Mouse (Mus musculus): ENCODE data around the gene Mterf4. TPM values are rescaled to one million over a fixed set of nuclear protein-coding genes. Genes with fewer than 3 reads are reported as not detected.

The Mterf4 gene
- polyA plus RNA-seq, 1 experiment: 3.1 TPM

GRCm38 (mm10) chr1:93268246-93268645 is 37.5 kb downstream of the Mterf4 start:
- TF ChIP-seq POLR2A (IDR thresholded peaks at IDR 0.05; ENCODE audit: low read depth, low read length) (no peak), CTCF (IDR thresholded peaks at IDR 0.05; ENCODE audit: extremely low read depth, insufficient read length, insufficient replicate concordance, low read depth, low read length) (no peak)
- H3K36me3 ChIP-seq (ENCODE audit: control insufficient read depth, insufficient read depth, low read length): no peaks in the 10 kb centered on the region
- no peaks in the 10 kb centered on the region for H3K4me1 ChIP-seq (ENCODE audit: control insufficient read depth, insufficient read depth, insufficient read length, low read length)
- no peak overlapping the region for H3K27ac ChIP-seq (ENCODE audit: insufficient read depth, low read depth, low read length)
- WGBS: 80% methylated on average over 2 of the region's 2 CpGs
- no peaks in the 10 kb centered on the region for H3K27me3 ChIP-seq (ENCODE audit: control insufficient read depth, insufficient read depth, low read length)
- no peak overlapping the region for H3K4me3 ChIP-seq (ENCODE audit: low read depth, low read length)

GRCm38 (mm10) chr1:93267207-93267606 is 38.5 kb downstream of the Mterf4 start:
- H3K4me3 ChIP-seq (ENCODE audit: low read depth, low read length): no peak overlapping the region
- no peak overlapping the region for H3K27ac ChIP-seq (ENCODE audit: insufficient read depth, low read depth, low read length)
- H3K36me3 ChIP-seq (ENCODE audit: control insufficient read depth, insufficient read depth, low read length): no peaks in the 10 kb centered on the region
- 54% methylated on average over 3 of the region's 3 CpGs for WGBS
- TF ChIP-seq CTCF (IDR thresholded peaks at IDR 0.05; ENCODE audit: extremely low read depth, insufficient read length, insufficient replicate concordance, low read depth, low read length) (no peak), POLR2A (IDR thresholded peaks at IDR 0.05; ENCODE audit: low read depth, low read length) (no peak)
- H3K4me1 ChIP-seq (ENCODE audit: control insufficient read depth, insufficient read depth, insufficient read length, low read length): no peaks in the 10 kb centered on the region
- no peaks in the 10 kb centered on the region for H3K27me3 ChIP-seq (ENCODE audit: control insufficient read depth, insufficient read depth, low read length)

GRCm38 (mm10) chr1:93257560-93257959 is 48.2 kb downstream of the Mterf4 start:
- no peaks in the 10 kb centered on the region for H3K36me3 ChIP-seq (ENCODE audit: control insufficient read depth, insufficient read depth, low read length)
- H3K4me1 ChIP-seq (ENCODE audit: control insufficient read depth, insufficient read depth, insufficient read length, low read length): no peaks in the 10 kb centered on the region
- WGBS: 76% methylated on average over 1 of the region's 1 CpGs
- no peak overlapping the region for H3K27ac ChIP-seq (ENCODE audit: insufficient read depth, low read depth, low read length)
- TF ChIP-seq CTCF (IDR thresholded peaks at IDR 0.05; ENCODE audit: extremely low read depth, insufficient read length, insufficient replicate concordance, low read depth, low read length): no peak
- no peak for TF ChIP-seq POLR2A (IDR thresholded peaks at IDR 0.05; ENCODE audit: low read depth, low read length)
- no peaks in the 10 kb centered on the region for H3K27me3 ChIP-seq (ENCODE audit: control insufficient read depth, insufficient read depth, low read length)
- H3K4me3 ChIP-seq (ENCODE audit: low read depth, low read length): no peak overlapping the region

GRCm38 (mm10) chr1:93255761-93256160 is 50.0 kb downstream of the Mterf4 start:
- Histone ChIP-seq H3K27me3 (ENCODE audit: control insufficient read depth, insufficient read depth, low read length) (no peaks in the 10 kb centered on the region), H3K4me1 (ENCODE audit: control insufficient read depth, insufficient read depth, insufficient read length, low read length) (no peaks in the 10 kb centered on the region), H3K36me3 (ENCODE audit: control insufficient read depth, insufficient read depth, low read length) (no peaks in the 10 kb centered on the region), H3K27ac (ENCODE audit: insufficient read depth, low read depth, low read length) (no peak overlapping the region), H3K4me3 (ENCODE audit: low read depth, low read length) (no peak overlapping the region)
- TF ChIP-seq CTCF (IDR thresholded peaks at IDR 0.05; ENCODE audit: extremely low read depth, insufficient read length, insufficient replicate concordance, low read depth, low read length) (no peak), POLR2A (IDR thresholded peaks at IDR 0.05; ENCODE audit: low read depth, low read length) (no peak)
- 81% methylated on average over 7 of the region's 7 CpGs for WGBS

DNA sequence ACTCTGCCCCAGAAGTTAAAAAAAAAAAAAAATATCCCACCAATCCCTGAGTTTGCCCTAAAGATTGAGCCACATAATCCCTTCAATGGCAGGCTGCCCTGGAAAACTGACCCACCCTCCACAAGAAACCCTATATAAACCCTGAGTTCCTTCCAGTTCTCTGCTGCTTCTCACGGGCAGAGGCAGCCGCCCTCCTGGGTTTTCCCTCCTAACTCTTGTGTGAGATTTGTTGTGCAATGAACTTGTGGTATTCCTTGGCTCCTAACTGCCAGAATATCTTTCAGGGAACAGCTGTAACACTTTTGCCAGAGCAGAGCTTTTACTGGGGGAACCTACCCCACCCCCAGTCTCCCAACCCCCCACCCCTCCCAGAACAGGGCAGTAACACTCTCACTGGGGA is 53.1 kb downstream of the Mterf4 start:
- TF ChIP-seq POLR2A (IDR thresholded peaks at IDR 0.05; ENCODE audit: low read depth, low read length) (no peak), CTCF (IDR thresholded peaks at IDR 0.05; ENCODE audit: extremely low read depth, insufficient read length, insufficient replicate concordance, low read depth, low read length) (no peak)

More for the DNA sequence above, 53.1 kb downstream of the Mterf4 start:
- no peaks in the 10 kb centered on the region for H3K36me3 ChIP-seq (ENCODE audit: control insufficient read depth, insufficient read depth, low read length)
- 32% methylated on average over 2 of the region's 2 CpGs for WGBS
- H3K4me3 ChIP-seq (ENCODE audit: low read depth, low read length): no peak overlapping the region
- no peak overlapping the region for H3K27ac ChIP-seq (ENCODE audit: insufficient read depth, low read depth, low read length)
- no peaks in the 10 kb centered on the region for H3K27me3 ChIP-seq (ENCODE audit: control insufficient read depth, insufficient read depth, low read length)
- no peaks in the 10 kb centered on the region for H3K4me1 ChIP-seq (ENCODE audit: control insufficient read depth, insufficient read depth, insufficient read length, low read length)

Other genes with a start within 250 kb of the Mterf4 start
- gene Kif1a, start 204.0 kb downstream of the Mterf4 start, polyA plus RNA-seq (2012; rRNA removed): 1.3 and 2.0 TPM in 2 replicates
- gene Agxt, start 170.7 kb downstream of the Mterf4 start, polyA plus RNA-seq (2012; rRNA removed): 0.14 and 0.58 TPM in 2 replicates
- 3.0 and 13.5 TPM in 2 replicates for gene 2310007B03Rik, start 145.0 kb downstream of the Mterf4 start, polyA plus RNA-seq (2012; rRNA removed)
- gene Crocc2, start 137.2 kb downstream of the Mterf4 start, polyA plus RNA-seq (2012; rRNA removed): 0.08 TPM in 1 of 2 replicates, not detected in the other
- 2.6 and 3.0 TPM in 2 replicates for gene Sned1, start 70.1 kb downstream of the Mterf4 start, polyA plus RNA-seq (2012; rRNA removed)
- 1.2 and 2.6 TPM in 2 replicates for gene Ppp1r7, start 36.9 kb upstream of the Mterf4 start, polyA plus RNA-seq (2012; rRNA removed)
- gene Pask, start 37.6 kb upstream of the Mterf4 start, polyA plus RNA-seq (2012; rRNA removed): 0.62 and 1.6 TPM in 2 replicates
- gene Ano7, start 68.0 kb upstream of the Mterf4 start, polyA plus RNA-seq (2012; rRNA removed): 30.2 and 41.4 TPM in 2 replicates
- 29.9 and 54.9 TPM in 2 replicates for gene Hdlbp, start 172.9 kb upstream of the Mterf4 start, polyA plus RNA-seq (2012; rRNA removed)
- 4.7 and 13.6 TPM in 2 replicates for gene Farp2, start 206.2 kb upstream of the Mterf4 start, polyA plus RNA-seq (2012; rRNA removed)

Measured in small intestine, adult 2 months (tissue).